Mouse (Mus musculus) forebrain, embryonic 15.5 days (tissue): ENCODE results near the gene Frmpd4. TPM values are rescaled to one million over a fixed set of nuclear protein-coding genes. Genes with fewer than 3 reads are reported as not detected.

ENCODE experiments used
- ATAC-seq: fragments of 200-750 bp; cut with Nextera tagmentation; replicated peaks from 2 replicates; pipeline ENCODE4 v1.8.0; 2017; ENCODE audit warnings: mild to moderate bottlenecking, moderate TSS enrichment, moderate library complexity
- H3K27ac ChIP-seq: fragments of 300-500 bp; sonication (generic); replicated peaks from 2 replicates; pipeline ENCODE4 v1.5.1; 2015; ENCODE audit warnings: mild to moderate bottlenecking, inconsistent platforms
- H3K27me3 ChIP-seq: fragments of 300-500 bp; sonication (generic); 2 replicates; pipeline ENCODE4 v1.6.1; 2015; ENCODE audit warnings: inconsistent platforms
- H3K36me3 ChIP-seq: fragments of 300-500 bp; sonication (generic); 2 replicates; pipeline ENCODE4 v1.6.1; 2015; ENCODE audit warnings: mild to moderate bottlenecking, inconsistent platforms
- H3K4me1 ChIP-seq: fragments of 300-500 bp; sonication (generic); 2 replicates; pipeline ENCODE4 v1.6.1; 2015; ENCODE audit warnings: inconsistent platforms
- H3K4me2 ChIP-seq: fragments of 300-500 bp; sonication (generic); replicated peaks from 2 replicates; pipeline ENCODE4 v1.6.1; 2015; ENCODE audit warnings: mild to moderate bottlenecking, inconsistent platforms
- H3K4me3 ChIP-seq: fragments of 300-500 bp; sonication (generic); 2 replicates; pipeline ENCODE4 v1.5.1; 2015; ENCODE audit warnings: mild to moderate bottlenecking, inconsistent platforms
- H3K9ac ChIP-seq: fragments of 300-500 bp; sonication (generic); replicated peaks from 2 replicates; pipeline ENCODE4 v1.6.1; 2015; ENCODE audit warnings: mild to moderate bottlenecking, inconsistent platforms
- H3K9me3 ChIP-seq: fragments of 300-500 bp; sonication (generic); 2 replicates; pipeline ENCODE4 v1.6.1; 2016; ENCODE audit warnings: inconsistent platforms
- WGBS: fragments of 180-500 bp; shearing (Covaris S2); methylation state at CpG from one replicate; pipeline ENCODE4 v1.1.7; 2015; ENCODE audit warnings: mixed read lengths; 5-methylcytosine and 5-hydroxymethylcytosine counted together
- polyA plus RNA-seq: library from polyadenylated mRNA; unstranded; fragments of >200 nt; fragmentation: Nextera tagmentation; extraction: Ambion mirVana; gene quantifications from 2 replicates; pipeline ENCODE4 v1.2.1, GENCODE M21; 2015

Frmpd4 gene
- polyA plus RNA-seq, 1 experiment from 2014 or later: 0.84 TPM

DNA sequence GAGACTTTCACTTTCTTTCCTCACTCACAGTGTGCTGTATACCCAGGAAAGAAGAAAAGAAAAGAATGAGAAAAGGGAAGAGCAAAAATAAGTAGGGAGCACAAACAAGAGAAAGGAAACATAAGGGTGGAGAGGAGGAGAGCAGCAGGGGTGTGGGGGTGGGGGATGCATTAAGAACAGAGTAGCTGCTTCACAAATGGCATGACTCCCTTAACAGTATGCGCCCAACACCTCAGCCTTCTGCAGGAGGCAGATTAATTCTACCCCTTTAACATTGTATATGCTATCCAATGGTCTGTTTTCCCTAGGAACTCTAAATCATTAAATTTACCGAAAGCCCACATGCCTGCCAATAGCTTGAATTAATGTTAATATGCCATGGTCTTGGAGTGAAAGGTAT, 766.9 kb downstream of the Frmpd4 start:
- Histone ChIP-seq H3K4me1 (no peaks in the 10 kb centered on the region), H3K36me3 (no peaks in the 10 kb centered on the region), H3K27me3 (no peaks in the 10 kb centered on the region), H3K9me3 (no peaks in the 10 kb centered on the region), H3K9ac (no peak overlapping the region), H3K4me2 (no peak overlapping the region), H3K27ac (no peak overlapping the region), H3K4me3 (no peak overlapping the region)
- WGBS: 83% methylated on average over 2 of the region's 2 CpGs
- ATAC-seq: 0 out of 2 replicates have a peak, but pooled peaks have one; percentile 51

DNA sequence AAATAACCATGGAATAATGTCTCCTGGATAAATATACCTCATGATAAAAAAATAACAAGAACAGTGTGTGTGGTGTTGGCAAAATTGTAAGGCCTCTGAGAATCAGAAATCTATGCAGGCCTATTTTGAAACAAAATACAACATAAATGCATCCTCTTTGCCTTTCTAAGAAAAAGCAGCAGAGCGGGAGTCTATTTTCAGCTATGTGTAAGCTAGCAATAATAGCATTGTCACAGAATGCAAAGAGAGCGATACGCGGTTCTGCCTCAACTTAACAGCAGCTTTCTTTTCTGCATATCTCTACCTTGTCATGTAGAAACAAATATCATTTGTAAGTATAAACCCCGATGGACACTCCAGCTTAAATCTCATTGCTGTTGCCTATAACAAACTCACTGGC, 768.5 kb downstream of the Frmpd4 start:
- Histone ChIP-seq H3K9ac (no peak overlapping the region), H3K4me3 (no peak overlapping the region), H3K27ac (no peak overlapping the region), H3K4me2 (no peak overlapping the region), H3K27me3 (no peaks in the 10 kb centered on the region), H3K4me1 (no peaks in the 10 kb centered on the region), H3K36me3 (no peaks in the 10 kb centered on the region), H3K9me3 (no peaks in the 10 kb centered on the region)
- 97% methylated on average over 5 of the region's 5 CpGs for WGBS
- no peak for ATAC-seq

DNA sequence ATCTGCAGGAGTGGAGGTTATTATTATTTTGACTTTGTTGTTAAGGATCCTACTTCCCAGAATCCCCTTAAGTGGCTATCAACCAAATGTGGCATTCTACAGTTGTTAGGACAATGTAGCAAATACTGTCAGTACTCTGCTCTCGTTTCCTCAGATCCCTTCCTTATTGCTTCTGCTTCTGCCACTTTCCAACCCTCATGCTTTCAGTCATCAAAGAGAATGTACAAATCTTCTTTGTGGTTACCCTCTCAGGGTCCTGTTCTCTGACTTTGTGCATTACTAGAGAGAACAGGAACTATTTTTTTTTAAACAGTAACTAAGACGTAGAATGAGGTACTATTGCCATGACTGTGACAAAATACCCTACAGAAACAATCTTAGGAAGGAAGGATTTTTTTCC, 788.3 kb downstream of the Frmpd4 start:
- WGBS: 89% methylated on average over 2 of the region's 2 CpGs

DNA sequence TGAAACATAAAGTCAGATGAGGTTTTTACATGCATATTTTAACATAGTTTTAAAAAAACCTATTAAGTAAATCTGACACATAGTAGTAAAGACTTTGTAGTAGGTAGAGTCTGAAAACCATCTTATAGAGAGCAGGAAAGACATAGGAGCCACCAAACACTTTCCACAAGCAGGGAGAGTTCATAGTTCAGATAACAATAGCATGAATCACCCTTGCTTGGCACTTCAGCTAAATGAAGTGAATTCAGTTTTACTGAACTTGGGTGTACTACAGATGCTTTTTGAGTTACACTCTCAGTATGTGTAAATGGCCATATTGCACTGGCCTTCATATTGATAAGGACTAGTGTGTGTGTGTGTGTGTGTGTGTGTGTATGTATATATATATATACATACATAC, 793.5 kb downstream of the Frmpd4 start:
- no peak overlapping the region for H3K4me2 ChIP-seq
- no peaks in the 10 kb centered on the region for H3K9me3 ChIP-seq
- no peak overlapping the region for H3K9ac ChIP-seq
- H3K4me1 ChIP-seq: no peaks in the 10 kb centered on the region
- no peak overlapping the region for H3K27ac ChIP-seq
- H3K27me3 ChIP-seq: no peaks in the 10 kb centered on the region
- H3K36me3 ChIP-seq: no peaks in the 10 kb centered on the region
- ATAC-seq: no peak
- H3K4me3 ChIP-seq: no peak overlapping the region

More for the DNA sequence above, 788.3 kb downstream of the Frmpd4 start:
- no peaks in the 10 kb centered on the region for H3K9me3 ChIP-seq
- ATAC-seq: no peak
- H3K4me1 ChIP-seq: no peaks in the 10 kb centered on the region
- H3K36me3 ChIP-seq: no peaks in the 10 kb centered on the region
- no peak overlapping the region for H3K4me2 ChIP-seq
- no peaks in the 10 kb centered on the region for H3K27me3 ChIP-seq
- H3K9ac ChIP-seq: no peak overlapping the region
- H3K27ac ChIP-seq: no peak overlapping the region
- no peak overlapping the region for H3K4me3 ChIP-seq

DNA sequence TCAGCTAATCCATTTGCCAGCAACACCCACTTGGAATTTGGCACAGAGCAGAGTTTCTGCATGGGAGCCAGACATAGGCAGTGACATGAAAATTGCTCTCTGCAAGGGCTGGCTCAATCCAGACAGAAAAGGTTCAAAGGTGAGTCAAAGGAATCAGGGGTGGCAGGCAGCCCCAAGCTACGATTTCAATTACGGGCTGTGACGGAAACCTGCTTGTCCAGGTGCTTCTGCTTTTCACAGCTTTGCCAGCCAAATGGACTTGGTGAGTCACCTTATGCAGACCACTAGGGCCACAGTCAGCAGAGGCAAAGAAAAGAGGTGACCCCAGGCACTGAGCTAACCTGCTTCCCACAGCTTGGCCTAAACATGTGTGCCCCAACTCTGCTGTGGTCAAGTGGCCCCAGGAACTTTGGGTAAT, 857.5 kb downstream of the Frmpd4 start:
- ATAC-seq: no peak
- Histone ChIP-seq H3K4me1 (no peaks in the 10 kb centered on the region), H3K4me2 (no peak overlapping the region), H3K36me3 (no peaks in the 10 kb centered on the region), H3K27ac (no peak overlapping the region), H3K9me3 (no peaks in the 10 kb centered on the region), H3K4me3 (no peak overlapping the region), H3K9ac (no peak overlapping the region), H3K27me3 (no peaks in the 10 kb centered on the region)
- 94% methylated on average over 3 of the region's 3 CpGs for WGBS

DNA sequence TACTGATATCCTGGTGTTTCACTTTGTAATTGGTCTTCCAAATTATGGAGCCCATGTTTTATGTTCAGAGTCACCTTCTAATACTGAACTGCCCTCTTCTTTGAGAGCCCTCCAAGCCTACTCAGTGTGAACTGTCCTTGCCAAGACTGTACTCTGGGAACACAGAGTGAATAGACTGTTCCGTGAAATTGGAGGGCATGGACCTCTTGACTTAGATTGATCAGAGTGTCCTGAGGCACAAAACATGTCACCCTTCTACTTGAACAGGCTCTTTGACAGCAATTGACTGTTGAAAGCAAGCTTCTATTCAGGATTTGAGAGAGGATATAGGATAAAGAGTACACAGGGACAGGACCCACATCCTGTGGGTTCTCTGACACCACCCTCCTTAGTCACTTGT, 857.9 kb downstream of the Frmpd4 start:
- no peak for ATAC-seq
- WGBS: 80% methylated on average over 1 of the region's 1 CpGs

DNA sequence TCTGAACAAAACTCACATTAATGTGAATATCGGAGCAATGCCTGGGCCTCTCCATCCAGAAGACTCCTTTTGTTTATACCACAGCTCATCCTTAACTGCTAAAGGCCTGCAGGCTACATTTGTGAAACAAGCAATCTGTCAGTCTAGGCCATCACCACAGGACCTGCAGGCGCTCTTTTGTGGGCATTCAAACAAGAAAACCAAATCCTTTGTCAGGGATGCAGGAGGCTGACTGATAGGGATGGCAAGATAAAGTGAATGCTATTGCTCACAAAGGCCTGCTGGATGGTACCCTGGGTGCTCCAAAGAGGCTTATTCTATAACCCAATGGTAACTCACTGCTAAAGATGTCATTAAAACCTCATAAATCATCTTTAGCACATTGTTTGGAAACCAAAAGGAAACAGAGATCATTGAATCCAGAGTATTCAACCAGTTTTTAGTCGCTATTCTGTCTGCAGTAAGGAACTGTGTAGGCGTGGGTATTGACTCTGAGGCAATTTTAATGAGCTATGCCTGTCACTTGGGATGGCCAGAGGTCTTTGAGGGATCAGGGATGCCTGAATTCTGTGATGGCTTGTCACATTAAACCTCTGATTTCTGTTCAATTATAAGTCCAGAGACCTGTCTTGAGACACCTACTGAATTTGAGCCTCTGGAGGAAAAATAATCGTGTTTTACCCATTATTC, 922.1 kb downstream of the Frmpd4 start:
- Histone ChIP-seq H3K9ac (no peak overlapping the region), H3K27ac (no peak overlapping the region), H3K9me3 (no peaks in the 10 kb centered on the region), H3K4me2 (no peak overlapping the region), H3K36me3 (no peaks in the 10 kb centered on the region), H3K27me3 (no peaks in the 10 kb centered on the region), H3K4me3 (no peak overlapping the region), H3K4me1 (no peaks in the 10 kb centered on the region)
- 28% methylated on average over 5 of the region's 5 CpGs for WGBS
- ATAC-seq: no peak

More for the DNA sequence above, 857.9 kb downstream of the Frmpd4 start:
- no peak overlapping the region for H3K27ac ChIP-seq
- H3K4me2 ChIP-seq: no peak overlapping the region
- no peaks in the 10 kb centered on the region for H3K9me3 ChIP-seq
- H3K4me3 ChIP-seq: no peak overlapping the region
- no peaks in the 10 kb centered on the region for H3K27me3 ChIP-seq
- no peak overlapping the region for H3K9ac ChIP-seq
- no peaks in the 10 kb centered on the region for H3K4me1 ChIP-seq
- no peaks in the 10 kb centered on the region for H3K36me3 ChIP-seq

DNA sequence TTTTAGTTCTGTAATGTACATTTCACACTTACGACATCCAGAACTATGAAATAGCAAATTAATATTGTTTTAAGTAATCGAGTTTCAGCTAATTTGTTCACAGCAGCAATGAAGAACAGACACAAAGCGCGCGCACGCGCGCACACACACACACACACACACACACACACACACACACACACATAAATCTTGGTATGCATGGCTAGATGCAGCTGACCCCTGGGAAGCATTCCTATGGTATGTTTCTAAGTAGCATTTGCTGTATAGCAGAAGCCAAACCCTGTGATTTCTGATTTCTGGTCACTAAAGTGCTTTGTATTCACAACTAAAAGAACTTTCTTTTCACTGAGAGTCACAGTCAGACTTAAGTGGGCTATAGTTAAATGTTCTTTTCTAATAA, 922.8 kb downstream of the Frmpd4 start:
- Histone ChIP-seq H3K4me1 (no peaks in the 10 kb centered on the region), H3K27me3 (no peaks in the 10 kb centered on the region), H3K9me3 (no peaks in the 10 kb centered on the region), H3K27ac (no peak overlapping the region), H3K36me3 (no peaks in the 10 kb centered on the region), H3K9ac (no peak overlapping the region), H3K4me2 (no peak overlapping the region), H3K4me3 (no peak overlapping the region)
- no peak for ATAC-seq
- 88% methylated on average over 8 of the region's 8 CpGs for WGBS

DNA sequence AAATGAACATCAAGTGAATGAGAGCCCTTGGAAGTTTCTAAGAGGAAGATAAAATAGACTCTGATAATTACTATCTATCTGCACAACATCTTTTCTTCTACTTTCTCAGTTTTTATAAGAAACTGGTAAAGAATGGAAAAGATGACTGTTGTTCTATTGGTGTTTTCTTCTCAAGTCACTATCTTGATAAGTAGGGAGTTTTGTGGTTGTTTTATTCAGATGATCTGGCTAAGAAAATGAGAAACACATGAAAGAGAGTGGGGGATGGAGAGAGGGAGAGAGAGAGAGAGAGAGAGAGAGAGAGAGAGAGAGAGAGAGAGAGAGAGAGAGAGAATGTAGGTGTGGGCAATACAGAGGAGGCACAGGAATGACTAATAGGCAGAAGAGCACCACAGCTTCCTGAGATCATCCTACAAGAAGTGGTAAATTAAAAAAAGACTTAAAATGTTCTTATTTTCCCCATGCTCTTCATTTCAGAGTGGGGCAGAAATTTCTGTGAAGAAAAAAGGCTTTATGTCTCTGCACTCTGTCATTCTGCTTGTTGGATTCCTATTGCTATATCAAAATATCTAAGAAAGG, 979.3 kb downstream of the Frmpd4 start:
- Histone ChIP-seq H3K36me3 (no peaks in the 10 kb centered on the region), H3K27me3 (no peaks in the 10 kb centered on the region), H3K9ac (no peak overlapping the region), H3K4me3 (no peak overlapping the region), H3K9me3 (no peaks in the 10 kb centered on the region), H3K4me2 (no peak overlapping the region), H3K4me1 (no peaks in the 10 kb centered on the region), H3K27ac (no peak overlapping the region)
- ATAC-seq: no peak

DNA sequence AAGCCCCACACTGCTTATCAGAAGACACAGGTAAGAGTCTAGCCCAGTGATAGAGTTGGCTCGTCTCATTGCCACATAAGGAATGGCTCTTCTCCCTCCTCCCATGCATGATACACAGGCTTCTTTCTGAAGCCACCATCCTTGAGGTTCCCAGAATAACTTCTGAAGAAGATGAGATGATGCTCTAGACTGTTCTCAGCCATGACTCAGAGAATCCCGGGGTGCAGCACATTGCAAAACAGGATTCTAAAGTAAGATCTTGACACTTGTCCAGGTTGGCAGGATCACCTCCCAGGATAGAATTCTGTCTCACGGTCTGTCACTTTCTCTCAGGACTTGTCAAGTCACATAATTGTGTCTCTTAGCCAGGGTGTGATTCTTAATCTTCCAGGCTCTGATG, 1024.2 kb downstream of the Frmpd4 start:
- no peak overlapping the region for H3K4me3 ChIP-seq
- no peaks in the 10 kb centered on the region for H3K27me3 ChIP-seq
- H3K9ac ChIP-seq: no peak overlapping the region
- 85% methylated on average over 3 of the region's 3 CpGs for WGBS
- no peaks in the 10 kb centered on the region for H3K9me3 ChIP-seq
- no peaks in the 10 kb centered on the region for H3K4me1 ChIP-seq
- no peak overlapping the region for H3K4me2 ChIP-seq
- no peak for ATAC-seq
- no peak overlapping the region for H3K27ac ChIP-seq
- no peaks in the 10 kb centered on the region for H3K36me3 ChIP-seq

DNA sequence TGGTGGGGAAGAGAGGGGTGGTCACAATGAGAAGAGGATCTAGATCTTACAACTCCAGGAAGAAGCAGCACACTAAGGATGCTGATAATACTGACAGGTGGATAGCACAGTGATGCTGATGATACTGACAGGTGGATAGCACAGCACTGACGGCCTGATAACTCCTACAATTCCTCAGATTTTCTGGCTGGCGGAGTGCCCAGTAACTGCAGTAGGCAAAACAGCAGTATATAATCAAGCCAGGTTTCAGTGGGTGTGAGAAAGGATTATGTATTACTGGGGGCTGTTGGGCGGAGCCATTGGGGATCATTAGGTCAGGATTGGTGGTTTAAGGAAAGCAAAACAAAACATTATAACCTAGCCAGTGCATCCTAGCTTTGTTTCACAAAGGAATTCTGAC, 1053.9 kb downstream of the Frmpd4 start:
- WGBS: 66% methylated on average over 3 of the region's 3 CpGs

DNA sequence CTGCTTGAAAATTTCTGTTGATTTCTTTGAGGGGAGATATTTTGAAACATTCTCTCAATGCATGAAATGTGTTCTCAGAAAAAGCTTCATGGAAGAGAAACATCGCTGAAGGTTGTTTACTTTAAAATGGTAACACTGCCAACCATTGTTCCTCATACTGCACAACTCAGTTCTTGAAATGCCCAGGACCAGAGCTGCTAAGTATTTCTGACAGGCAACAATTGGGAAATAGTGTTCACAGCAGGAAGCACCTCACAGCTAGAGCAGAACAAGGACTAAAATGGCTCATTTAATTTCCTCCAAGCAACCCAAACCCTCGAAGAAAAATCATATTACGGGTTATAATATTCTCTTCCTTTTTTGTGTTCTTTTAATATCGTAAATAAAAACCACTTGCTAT, 1054.5 kb downstream of the Frmpd4 start:
- 75% methylated on average over 4 of the region's 4 CpGs for WGBS
- no peaks in the 10 kb centered on the region for H3K4me1 ChIP-seq
- no peak overlapping the region for H3K4me2 ChIP-seq
- H3K36me3 ChIP-seq: no peaks in the 10 kb centered on the region
- H3K27me3 ChIP-seq: no peaks in the 10 kb centered on the region
- no peak overlapping the region for H3K9ac ChIP-seq
- ATAC-seq: no peak
- H3K9me3 ChIP-seq: no peaks in the 10 kb centered on the region
- no peak overlapping the region for H3K4me3 ChIP-seq
- H3K27ac ChIP-seq: no peak overlapping the region

More for the DNA sequence above, 1053.9 kb downstream of the Frmpd4 start:
- no peak overlapping the region for H3K27ac ChIP-seq
- H3K27me3 ChIP-seq: no peaks in the 10 kb centered on the region
- H3K9me3 ChIP-seq: no peaks in the 10 kb centered on the region
- no peak overlapping the region for H3K4me2 ChIP-seq
- ATAC-seq: no peak
- no peaks in the 10 kb centered on the region for H3K4me1 ChIP-seq
- H3K36me3 ChIP-seq: no peaks in the 10 kb centered on the region
- H3K4me3 ChIP-seq: no peak overlapping the region
- H3K9ac ChIP-seq: no peak overlapping the region

DNA sequence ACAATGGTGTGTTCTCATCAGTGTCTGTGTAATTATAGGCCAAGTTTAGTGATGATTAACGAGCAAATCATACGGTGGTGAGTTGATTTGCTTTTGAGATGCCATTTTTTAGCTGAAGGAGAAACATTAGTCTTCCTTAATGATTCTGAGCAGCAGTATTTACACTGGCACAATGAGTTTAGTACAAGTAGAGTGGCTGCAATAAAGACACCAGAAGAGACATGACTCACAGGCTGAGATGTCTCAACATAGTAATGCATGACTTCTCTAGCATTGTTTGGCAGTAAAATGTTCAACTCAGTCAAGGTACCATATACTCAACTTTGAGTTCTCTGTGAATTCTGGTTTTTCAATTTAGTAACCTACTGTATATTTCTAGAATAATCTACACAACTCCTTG, 1058.6 kb downstream of the Frmpd4 start:
- no peak for ATAC-seq
- no peaks in the 10 kb centered on the region for H3K9me3 ChIP-seq
- WGBS: 49% methylated on average over 2 of the region's 2 CpGs
- H3K4me3 ChIP-seq: no peak overlapping the region
- H3K4me1 ChIP-seq: no peaks in the 10 kb centered on the region
- no peak overlapping the region for H3K4me2 ChIP-seq
- H3K27ac ChIP-seq: no peak overlapping the region
- H3K27me3 ChIP-seq: no peaks in the 10 kb centered on the region
- no peaks in the 10 kb centered on the region for H3K36me3 ChIP-seq
- no peak overlapping the region for H3K9ac ChIP-seq
